Mouse (Mus musculus) Patski (cell line): ENCODE results near the gene Clcn7. TPM values are rescaled to one million over a fixed set of nuclear protein-coding genes. Genes with fewer than 3 reads are reported as not detected.

Experiments used
- ATAC-seq: fragments of 100-300 bp; one replicate; pipeline ENCODE4 v1.8.0; 2021
- CTCF ChIA-PET: fragments of 350-600 bp; sonication (Branson Sonifier 250); formaldehyde crosslinking; loops from one replicate; lab custom pipeline; 2022; ENCODE audit warnings: inconsistent platforms; lab: Charles Lee
- POLR2A ChIA-PET: fragments of 350-600 bp; sonication (Branson Sonifier 250); formaldehyde crosslinking; loops from one replicate; lab custom pipeline; 2022; ENCODE audit warnings: antibody characterized with exemption, inconsistent platforms; lab: Charles Lee
- DNase-seq: peaks from one replicate; pipeline ENCODE4 v3.0.0-alpha.2; 2011; ENCODE audit warnings: low read depth, low spot score
- H3K27me3 ChIP-seq: fragments of 371-371 bp; one replicate; pipeline ENCODE4 v1.5.1; 2021
- CTCF ChIP-seq: fragments of 100-300 bp; IDR thresholded peaks from one replicate; pipeline ENCODE4 v1.5.1; 2021
- in situ Hi-C: fragments of 300-500 bp; cut with MboI; formaldehyde crosslinking; loops from 3 replicates; pipeline ENCODE4 v1.11.1; 2018; ENCODE audit warnings: low pct_unique_long_range_greater_than_20kb, mixed read lengths
- polyA plus RNA-seq: library from polyadenylated mRNA; unstranded; gene quantifications from one replicate; pipeline ENCODE4 v1.2.3, GENCODE M21; 2021

Clcn7 gene
- polyA plus RNA-seq, 1 experiment from 2014 or later: 47.5 TPM

GRCm38 (mm10) chr17:25127079-25127478 is 6.1 kb upstream of the Clcn7 start:
- no peaks in the 10 kb centered on the region for H3K27me3 ChIP-seq
- DNase-seq: no peak
- ChIA-PET CTCF (interaction anchor here (1.4 to 2.1 kb wide), 2 partner anchors 9 to 10 kb away, joined by 3 to 7 read pairs; no protein-coding TSS in a partner anchor), POLR2A (interaction anchor here (1.2 to 1.5 kb wide), 2 partner anchors 11 to 57 kb away, joined by 4 read pairs; partner anchors contain the start of genes BC003965 and Telo2)
- no peak for ATAC-seq
- in situ Hi-C loops: no loop called here
- no peak for TF ChIP-seq CTCF

GRCm38 (mm10) chr17:25127681-25128080 is 5.5 kb upstream of the Clcn7 start:
- no peak for DNase-seq
- ChIA-PET POLR2A (interaction anchor here (1.2 to 1.5 kb wide), 2 partner anchors 11 to 57 kb away, joined by 4 read pairs; partner anchors contain the start of genes BC003965 and Telo2), CTCF (interaction anchor here (1.4 to 2.1 kb wide), 2 partner anchors 8 to 10 kb away, joined by 3 to 7 read pairs; no protein-coding TSS in a partner anchor)
- no peak for ATAC-seq
- no peaks in the 10 kb centered on the region for H3K27me3 ChIP-seq
- no peak for TF ChIP-seq CTCF
- in situ Hi-C loops: no loop called here

- no peak for ATAC-seq
- in situ Hi-C loops: no loop called here
These were observed 3.1 kb upstream of the Clcn7 start for GRCm38 (mm10) chr17:25130060-25130459.

DNA sequence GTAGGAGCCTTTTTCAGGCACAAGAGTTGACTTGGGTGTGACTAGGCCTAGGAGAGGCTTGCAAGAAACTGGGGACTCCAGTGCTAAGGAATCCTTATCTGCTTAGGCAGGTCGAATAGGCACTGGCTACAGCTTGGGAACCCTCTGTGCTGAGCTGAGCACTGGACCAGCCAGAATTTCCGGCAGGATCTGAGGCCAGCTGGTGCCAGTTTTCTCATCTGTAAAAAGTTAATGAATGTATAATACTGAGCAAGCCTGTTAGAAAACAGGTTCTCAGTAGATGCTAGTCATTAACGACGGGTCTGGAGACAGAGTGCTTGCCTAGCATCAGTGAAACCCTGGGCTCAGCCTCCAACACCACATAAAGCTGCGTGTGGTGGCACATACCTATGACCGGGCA is 2.4 kb downstream of the Clcn7 start:
- DNase-seq (no peak), ATAC-seq (no peak)
- in situ Hi-C loops: no loop called here
- no peak for TF ChIP-seq CTCF
- ChIA-PET POLR2A (no interaction called here), CTCF (interaction anchor here (0.9 to 1.4 kb wide), 2 partner anchors 9 to 18 kb away, joined by 3 to 6 read pairs; no protein-coding TSS in a partner anchor)
- H3K27me3 ChIP-seq: no peaks in the 10 kb centered on the region

More at GRCm38 (mm10) chr17:25130060-25130459, 3.1 kb upstream of the Clcn7 start:
- H3K27me3 ChIP-seq: no peaks in the 10 kb centered on the region
- ChIA-PET POLR2A (no interaction called here), CTCF (interaction anchor here (0.8 to 1.3 kb wide), 2 partner anchors 10 kb away, joined by 3 read pairs; partner anchors contain the start of gene Ptx4)
- DNase-seq: no peak
- TF ChIP-seq CTCF: no peak

GRCm38 (mm10) chr17:25138803-25139202 is 5.6 kb downstream of the Clcn7 start:
- CTCF ChIA-PET: interaction anchor here (1.8 kb wide), 1 partner anchor 22 kb away, joined by 5 read pairs; no protein-coding TSS in a partner anchor
- ATAC-seq (no peak), DNase-seq (no peak)
- in situ Hi-C loops: no loop called here
- no peak for TF ChIP-seq CTCF
- no peaks in the 10 kb centered on the region for H3K27me3 ChIP-seq
- POLR2A ChIA-PET: no interaction called here

DNA sequence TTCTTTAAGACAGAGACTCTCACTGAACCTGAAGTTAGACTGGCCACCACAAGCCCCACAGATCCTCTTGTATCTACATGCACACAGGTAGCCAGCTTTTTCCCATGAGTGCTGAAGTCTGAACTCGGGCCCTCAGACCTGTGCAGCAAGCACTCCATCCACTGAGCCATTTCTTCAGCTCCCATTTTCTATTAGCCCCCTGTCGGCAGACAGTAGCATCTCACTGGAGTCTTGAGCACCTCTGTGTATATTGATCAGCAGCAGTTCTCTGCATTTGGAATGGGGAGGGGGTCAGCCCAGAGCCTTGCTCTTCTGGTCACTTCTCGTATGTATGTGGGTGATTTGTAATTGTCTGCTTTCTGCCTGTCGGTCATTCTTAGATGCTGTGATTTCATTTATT is 6.8 kb downstream of the Clcn7 start:
- ATAC-seq: no peak
- in situ Hi-C loops: no loop called here
- H3K27me3 ChIP-seq: no peaks in the 10 kb centered on the region
- ChIA-PET CTCF (interaction anchor here (1.3 to 1.8 kb wide), 3 partner anchors 10 to 28 kb away, joined by 3 to 5 read pairs (median 3); no protein-coding TSS in a partner anchor), POLR2A (no interaction called here)
- no peak for DNase-seq
- TF ChIP-seq CTCF: no peak

- in situ Hi-C loops: no loop called here
- DNase-seq (no peak), ATAC-seq (no peak)
- H3K27me3 ChIP-seq: no peaks in the 10 kb centered on the region
- no peak for TF ChIP-seq CTCF
- POLR2A ChIA-PET: no interaction called here
- CTCF ChIA-PET: interaction anchor here (1.5 kb wide), 1 partner anchor 22 kb away, joined by 3 read pairs; the partner anchor contains the start of gene BC003965
These were observed 29.0 kb downstream of the Clcn7 start, which contains the start of gene Ccdc154 for GRCm38 (mm10) chr17:25162161-25162560. Gene Ccdc154, plus strand, starts transcription at chr17:25162461.

DNA sequence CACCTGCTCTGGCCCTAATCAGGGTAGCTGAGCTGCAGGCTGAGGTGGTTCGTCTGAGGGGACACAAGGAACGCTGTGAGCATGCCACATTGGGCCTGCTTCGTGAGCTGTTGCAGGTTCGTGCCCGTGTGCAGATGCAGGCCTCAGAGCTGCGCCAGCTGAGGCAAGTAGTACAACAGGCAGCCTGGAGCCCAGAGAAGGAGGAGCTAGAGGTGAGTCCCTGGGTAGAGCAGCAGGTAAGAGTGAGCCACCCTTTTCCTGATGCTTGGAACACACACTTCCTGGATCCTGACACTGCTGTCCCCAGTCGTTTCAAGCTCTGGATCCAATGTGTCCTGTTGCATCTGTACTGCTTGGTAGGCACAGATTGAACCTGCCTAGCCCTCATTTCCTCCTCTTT is 30.2 kb downstream of the Clcn7 start:
- POLR2A ChIA-PET: interaction anchor here (1.4 kb wide), 1 partner anchor 8 kb away, joined by 3 read pairs; no protein-coding TSS in a partner anchor
- DNase-seq: no peak

GRCm38 (mm10) chr17:25164770-25165169 is 31.6 kb downstream of the Clcn7 start:
- ATAC-seq (no peak), DNase-seq (no peak)
- in situ Hi-C loops: no loop called here
- CTCF ChIA-PET: no interaction called here
- POLR2A ChIA-PET: no interaction called here
- TF ChIP-seq CTCF: no peak
- H3K27me3 ChIP-seq: no peaks in the 10 kb centered on the region

More for the DNA sequence above, 30.2 kb downstream of the Clcn7 start:
- no peaks in the 10 kb centered on the region for H3K27me3 ChIP-seq
- ATAC-seq: no peak
- in situ Hi-C loops: no loop called here
- CTCF ChIA-PET: interaction anchor here (1.5 kb wide), 1 partner anchor 21 kb away, joined by 3 read pairs; the partner anchor contains the start of gene BC003965
- TF ChIP-seq CTCF: no peak

DNA sequence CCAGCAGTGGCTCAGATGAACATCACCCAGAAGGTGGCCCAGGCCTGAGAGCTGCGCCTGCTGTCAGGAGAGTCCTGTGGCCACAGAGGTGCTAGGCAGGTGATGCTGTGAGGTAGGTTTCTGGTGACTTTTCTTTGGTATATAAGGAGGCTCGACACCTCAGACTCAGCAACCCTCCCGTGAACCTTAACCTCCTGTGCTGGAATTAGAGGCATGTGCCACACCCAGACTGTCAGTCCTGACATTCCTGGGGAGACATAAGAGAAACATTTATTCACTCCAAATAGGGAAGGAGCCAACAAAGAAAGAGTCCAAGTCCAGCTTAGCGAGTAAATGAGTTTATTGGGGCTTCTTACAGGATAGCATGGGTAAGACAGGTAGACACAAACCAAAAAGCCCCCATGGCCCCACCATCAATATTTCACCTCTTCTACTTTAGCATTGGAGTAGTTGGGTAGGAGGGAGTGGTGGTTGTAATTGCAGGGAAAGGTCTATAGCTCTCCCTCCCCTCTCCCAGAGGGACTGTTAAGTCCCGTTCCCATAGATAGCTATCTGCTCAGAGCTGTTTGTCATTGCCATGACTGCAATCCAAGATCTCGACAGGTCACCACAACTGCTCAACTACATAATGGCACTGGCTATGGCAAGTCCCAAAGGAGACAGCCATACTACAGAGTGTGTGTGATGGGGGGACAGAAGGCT is 32.9 kb downstream of the Clcn7 start:
- CTCF ChIA-PET: no interaction called here
- ATAC-seq (no peak), DNase-seq (no peak)
- POLR2A ChIA-PET: no interaction called here
- in situ Hi-C loops: no loop called here
- no peak for TF ChIP-seq CTCF
- H3K27me3 ChIP-seq: no peaks in the 10 kb centered on the region

GRCm38 (mm10) chr17:25169706-25170105 is 36.5 kb downstream of the Clcn7 start:
- no peak for TF ChIP-seq CTCF
- ChIA-PET POLR2A (no interaction called here), CTCF (no interaction called here)
- ATAC-seq (no peak), DNase-seq (no peak)
- in situ Hi-C loops: no loop called here
- H3K27me3 ChIP-seq: no peaks in the 10 kb centered on the region
